Mouse (Mus musculus) brain, embryonic 14.5 days (tissue): ENCODE results near the gene Bsn.
"Not testable (repeated sequence)": the region's sequence is repeated elsewhere in the genome, so short reads cannot be mapped to it uniquely, and the experiment has no call there.

Experiments
- CTCF ChIP-seq: fragments of 200-500 bp; IDR thresholded peaks from 2 replicates; pipeline ENCODE4 v1.5.1; 2012; ENCODE audit warnings: inconsistent platforms, mild to moderate bottlenecking, moderate library complexity, borderline replicate concordance; ENCODE audit not compliant: insufficient read depth, insufficient read length; ENCODE audit errors: extremely low read depth
- POLR2A ChIP-seq: fragments of 200-500 bp; IDR thresholded peaks from 2 replicates; pipeline ENCODE4 v1.6.1; 2012; ENCODE audit warnings: mild to moderate bottlenecking, inconsistent platforms, borderline replicate concordance; ENCODE audit not compliant: poor library complexity, insufficient read depth, insufficient read length, severe bottlenecking; ENCODE audit errors: extremely low read depth

GRCm38 (mm10) chr9:108135679-108136078 is 54.5 kb downstream of the Bsn start:
- TF ChIP-seq CTCF, POLR2A: not testable (repeated sequence)
